Mouse (Mus musculus): Measurements from ENCODE around the gene Psmd9.
A peak's percentile ranks its signal among the peaks of the same experiment; 100 is the strongest.

Gene Psmd9

GRCm38 (mm10) chr5:123169284-123169683 lies at the start of gene Psmd9:
Psmd9 (plus strand) TSS chr5:123169413.
- DNase-seq (ENCODE audit: low spot score in 2 of 2), result no peak

GRCm38 (mm10) chr5:123120624-123121215 lies 48.5 kb upstream of the Psmd9 start:
- DNase-seq (ENCODE audit: low spot score in 2 of 2), result no peak

GRCm38 (mm10) chr5:123122181-123122580 lies 47.0 kb upstream of the Psmd9 start:
- no peak for DNase-seq (ENCODE audit: low spot score in 2 of 2)

- no peak for DNase-seq (ENCODE audit: low spot score in 2 of 2)
Measured at GRCm38 (mm10) chr5:123125105-123125504, 44.1 kb upstream of the Psmd9 start.

GRCm38 (mm10) chr5:123125638-123126406 lies 43.4 kb upstream of the Psmd9 start:
- DNase-seq (ENCODE audit: low spot score in 2 of 2), result no peak

- no peak for DNase-seq (ENCODE audit: low spot score in 2 of 2)
Measured at GRCm38 (mm10) chr5:123127031-123127430, 42.2 kb upstream of the Psmd9 start.

GRCm38 (mm10) chr5:123128426-123129169 lies 40.6 kb upstream of the Psmd9 start:
- no peak for DNase-seq (ENCODE audit: low spot score in 2 of 2)

- no peak for DNase-seq (ENCODE audit: low spot score in 2 of 2)
Measured at GRCm38 (mm10) chr5:123129170-123129757, 39.9 kb upstream of the Psmd9 start.

- no peak for DNase-seq (ENCODE audit: low spot score in 2 of 2)
Measured at GRCm38 (mm10) chr5:123130030-123130813, 39.0 kb upstream of the Psmd9 start.

GRCm38 (mm10) chr5:123130814-123131148 lies 38.4 kb upstream of the Psmd9 start:
- DNase-seq (ENCODE audit: low spot score in 2 of 2), result no peak

- peak; percentile 83 to 89 for DNase-seq (ENCODE audit: low spot score in 2 of 2)
Measured at GRCm38 (mm10) chr5:123132308-123133071, 36.7 kb upstream of the Psmd9 start, which contains the start of gene Rhof. Rhof (minus strand) TSS chr5:123132692.

- peak; percentile 92 for DNase-seq (ENCODE audit: low spot score in 2 of 2)
Measured at GRCm38 (mm10) chr5:123133083-123133783, 36.0 kb upstream of the Psmd9 start.

- DNase-seq (ENCODE audit: low spot score in 2 of 2), result no peak
Measured at GRCm38 (mm10) chr5:123133784-123134143, 35.4 kb upstream of the Psmd9 start.

GRCm38 (mm10) chr5:123134186-123134874 lies 34.9 kb upstream of the Psmd9 start:
- peak; percentile 49 to 60 for DNase-seq (ENCODE audit: low spot score in 2 of 2)

GRCm38 (mm10) chr5:123134875-123135382 lies 34.3 kb upstream of the Psmd9 start:
- no peak for DNase-seq (ENCODE audit: low spot score in 2 of 2)

- peak; percentile 68 to 84 for DNase-seq (ENCODE audit: low spot score in 2 of 2)
Measured at GRCm38 (mm10) chr5:123135471-123136360, 33.5 kb upstream of the Psmd9 start.

- DNase-seq (ENCODE audit: low spot score in 2 of 2), result peak; percentile 78 to 91
Measured at GRCm38 (mm10) chr5:123136361-123137043, 32.7 kb upstream of the Psmd9 start.
